Mouse (Mus musculus) small intestine, adult 2 months (tissue): Measurements from ENCODE around the gene Dock9. TPM values are rescaled to one million over a fixed set of nuclear protein-coding genes. Genes with fewer than 3 reads are reported as not detected.
A peak's percentile ranks its signal among the peaks of the same experiment; 100 is the strongest.

Source experiments
- H3K27ac ChIP-seq: fragments of 200-500 bp; 2 replicates; pipeline ENCODE4 v1.5.1; 2012; ENCODE audit warnings: low read depth, low read length, control low read depth, inconsistent platforms; ENCODE audit not compliant: insufficient read depth
- H3K27me3 ChIP-seq: fragments of 200-500 bp; 2 replicates; pipeline ENCODE4 v1.6.1; 2012; ENCODE audit warnings: mild to moderate bottlenecking, moderate library complexity, low read length, inconsistent platforms; ENCODE audit not compliant: control insufficient read depth, insufficient read depth
- H3K36me3 ChIP-seq: fragments of 200-500 bp; 2 replicates; pipeline ENCODE4 v1.6.1; 2012; ENCODE audit warnings: mild to moderate bottlenecking, low read length, control low read depth, inconsistent platforms; ENCODE audit not compliant: control insufficient read depth, insufficient read depth
- H3K4me1 ChIP-seq: fragments of 200-500 bp; 2 replicates; pipeline ENCODE4 v1.6.1; 2012; ENCODE audit warnings: low read length, inconsistent platforms, mixed read lengths; ENCODE audit not compliant: control insufficient read depth, insufficient read depth, insufficient read length
- H3K4me3 ChIP-seq: fragments of 200-500 bp; 2 replicates; pipeline ENCODE4 v1.5.1; 2012; ENCODE audit warnings: low read depth, mild to moderate bottlenecking, control low read depth, inconsistent platforms, low read length, moderate library complexity
- CTCF ChIP-seq: fragments of 200-500 bp; IDR thresholded peaks from 2 replicates; pipeline ENCODE4 v1.5.1; 2012; ENCODE audit warnings: low read depth, mild to moderate bottlenecking, control low read depth, inconsistent platforms, low read length, moderate library complexity, mixed read lengths; ENCODE audit not compliant: insufficient replicate concordance, insufficient read length; ENCODE audit errors: extremely low read depth
- POLR2A ChIP-seq: fragments of 200-500 bp; IDR thresholded peaks from 2 replicates; pipeline ENCODE4 v1.6.1; 2012; ENCODE audit warnings: low read depth, mild to moderate bottlenecking, control low read depth, inconsistent platforms, low read length, moderate library complexity
- WGBS: fragments of 180-500 bp; shearing (Covaris S2); methylation state at CpG from one replicate; pipeline ENCODE4 v1.1.7; 2018; 5-methylcytosine and 5-hydroxymethylcytosine counted together
- polyA plus RNA-seq: library from polyadenylated mRNA; depleted of rRNA; stranded (reverse); fragments of >200 nt; gene quantifications from 2 replicates; pipeline ENCODE4 v1.2.3, GENCODE M21; 2012

The Dock9 gene
- polyA plus RNA-seq, 1 experiment = 5.7 TPM

DNA sequence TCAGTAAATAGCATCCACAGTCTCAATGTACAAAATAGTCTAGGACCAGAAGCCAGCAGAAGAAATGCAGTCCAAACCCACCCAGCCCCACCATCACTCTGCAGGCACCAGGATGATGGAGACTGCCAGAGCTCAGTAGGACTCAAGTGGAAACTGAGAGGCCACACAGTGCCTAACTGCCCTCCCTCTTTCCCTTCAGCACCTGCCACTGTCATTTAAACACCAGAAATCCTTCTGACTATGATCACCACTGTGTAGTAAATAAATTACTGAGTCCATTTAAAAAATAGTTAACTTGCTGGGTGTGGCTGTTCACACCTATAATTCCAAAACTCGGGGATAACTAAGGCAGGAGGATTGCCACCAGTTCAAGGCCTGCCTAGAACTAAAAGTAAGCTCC is 97.6 kb downstream of the Dock9 start:
- WGBS = 28% methylated on average over 1 of the region's 1 CpGs
- Histone ChIP-seq H3K36me3 (no peaks in the 10 kb centered on the region), H3K4me1 (no peaks in the 10 kb centered on the region; the same call in 1 of the 2 replicates), H3K27me3 (no peaks in the 10 kb centered on the region), H3K27ac (no peak overlapping the region), H3K4me3 (no peak overlapping the region)
- TF ChIP-seq CTCF (no peak), POLR2A (no peak)

DNA sequence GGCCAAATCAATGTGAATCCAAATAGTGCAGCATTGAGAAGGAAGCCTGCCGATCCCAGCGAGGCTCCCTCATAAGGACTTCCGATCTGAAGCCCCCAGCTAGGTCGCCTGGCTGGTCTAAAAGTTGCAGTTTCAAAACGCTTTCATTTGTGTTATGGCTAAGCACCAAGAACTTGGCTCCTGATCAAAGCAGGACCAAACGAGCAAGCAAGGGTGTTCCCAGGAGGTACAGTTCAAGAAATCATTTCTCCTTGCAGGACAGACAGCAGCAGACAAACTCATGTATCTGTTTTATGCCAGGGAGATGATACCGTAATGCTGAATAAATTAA is 99.1 kb downstream of the Dock9 start:
- no peak for TF ChIP-seq POLR2A
- no peak for TF ChIP-seq CTCF
- 33% methylated on average over 7 of the region's 7 CpGs for WGBS
- H3K27ac ChIP-seq = no peak overlapping the region

DNA sequence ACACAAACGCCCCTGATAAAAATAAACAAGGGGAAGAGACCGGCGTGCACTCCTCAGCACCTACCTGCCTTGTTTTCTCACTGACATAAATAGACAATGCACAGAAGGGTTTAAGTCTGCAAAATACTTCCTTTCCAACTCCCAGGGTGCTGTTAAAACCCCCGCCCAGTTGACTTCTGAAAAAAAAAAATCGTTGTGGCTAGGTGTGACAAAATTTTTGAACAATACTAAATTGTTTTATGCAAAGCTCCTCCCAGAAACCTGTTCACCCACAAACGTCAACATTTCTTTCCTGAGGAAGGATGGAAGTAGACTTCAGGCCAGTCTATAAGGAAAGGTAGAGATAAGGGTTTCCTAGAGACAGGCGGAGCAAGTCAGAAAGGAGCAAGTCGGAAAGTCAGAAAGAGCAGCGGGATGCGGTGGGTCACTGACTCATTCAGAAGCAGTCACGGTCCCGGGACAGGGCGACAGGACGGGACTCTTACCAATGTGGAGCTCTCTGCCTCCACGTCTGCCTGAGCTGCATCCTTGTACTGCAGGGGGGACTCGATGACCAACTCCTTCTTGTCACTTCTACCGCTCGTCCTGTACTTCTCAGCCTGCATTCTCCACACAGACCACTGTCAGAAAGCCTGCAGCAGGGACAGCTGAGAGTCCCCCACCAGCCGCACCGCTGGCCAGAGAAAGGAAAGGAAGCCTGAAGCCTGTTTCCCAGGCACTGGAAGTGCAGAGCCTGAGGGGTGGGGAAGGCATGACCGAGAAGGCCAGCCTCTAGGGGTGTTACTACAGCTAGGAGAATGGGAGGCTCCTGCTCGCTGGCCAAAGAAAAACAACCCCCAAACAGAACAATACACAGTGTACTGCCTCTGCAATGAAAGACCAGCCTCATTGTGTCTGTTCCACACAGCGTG is 99.7 kb downstream of the Dock9 start:
- peak overlapping the region; percentile 5; the same call in 1 of the 2 replicates for H3K27ac ChIP-seq
- peak overlapping the region; percentile 50 for H3K4me3 ChIP-seq
- TF ChIP-seq CTCF (no peak), POLR2A (no peak)
- H3K4me1 ChIP-seq = no peaks in the 10 kb centered on the region; the same call in none of the 2 replicates
- H3K36me3 ChIP-seq = no peaks in the 10 kb centered on the region
- 15% methylated on average over 23 of the region's 23 CpGs for WGBS
- H3K27me3 ChIP-seq = no peaks in the 10 kb centered on the region

More for the DNA sequence above, 99.1 kb downstream of the Dock9 start:
- no peaks in the 10 kb centered on the region; the same call in none of the 2 replicates for H3K4me1 ChIP-seq
- H3K4me3 ChIP-seq = peak overlapping the region; percentile 50; the same call in 1 of the 2 replicates
- H3K36me3 ChIP-seq = no peaks in the 10 kb centered on the region
- no peaks in the 10 kb centered on the region for H3K27me3 ChIP-seq

DNA sequence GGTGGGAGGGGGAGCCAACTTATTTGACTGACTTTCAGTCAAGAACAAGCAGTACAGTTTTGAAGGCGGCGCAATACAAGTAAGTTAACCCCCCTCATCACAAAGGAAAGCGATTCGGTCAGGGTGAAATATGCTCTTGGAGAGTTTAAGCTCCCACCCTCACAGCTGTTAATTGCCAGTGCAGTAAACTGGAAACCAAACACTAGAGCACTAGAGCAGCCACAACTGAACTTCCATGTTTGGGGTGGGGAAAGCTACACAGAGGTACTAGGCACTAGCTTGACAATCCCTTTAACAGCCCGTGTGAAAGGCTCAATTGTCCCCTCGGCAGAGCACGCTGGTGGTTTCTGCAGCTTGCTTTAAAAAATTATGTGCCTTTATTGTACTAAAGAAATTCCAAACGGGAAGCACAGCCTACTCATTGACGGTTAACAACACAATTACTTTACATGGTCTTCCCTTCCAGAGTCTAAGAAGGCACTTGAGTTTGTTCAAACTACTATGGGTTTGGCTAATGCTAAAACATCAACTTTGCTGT is 100.4 kb downstream of the Dock9 start:
- 21% methylated on average over 9 of the region's 9 CpGs for WGBS
- no peaks in the 10 kb centered on the region for H3K36me3 ChIP-seq
- H3K4me1 ChIP-seq = no peaks in the 10 kb centered on the region; the same call in none of the 2 replicates
- no peak overlapping the region for H3K4me3 ChIP-seq
- no peaks in the 10 kb centered on the region for H3K27me3 ChIP-seq
- TF ChIP-seq POLR2A (no peak), CTCF (no peak)
- no peak overlapping the region for H3K27ac ChIP-seq

DNA sequence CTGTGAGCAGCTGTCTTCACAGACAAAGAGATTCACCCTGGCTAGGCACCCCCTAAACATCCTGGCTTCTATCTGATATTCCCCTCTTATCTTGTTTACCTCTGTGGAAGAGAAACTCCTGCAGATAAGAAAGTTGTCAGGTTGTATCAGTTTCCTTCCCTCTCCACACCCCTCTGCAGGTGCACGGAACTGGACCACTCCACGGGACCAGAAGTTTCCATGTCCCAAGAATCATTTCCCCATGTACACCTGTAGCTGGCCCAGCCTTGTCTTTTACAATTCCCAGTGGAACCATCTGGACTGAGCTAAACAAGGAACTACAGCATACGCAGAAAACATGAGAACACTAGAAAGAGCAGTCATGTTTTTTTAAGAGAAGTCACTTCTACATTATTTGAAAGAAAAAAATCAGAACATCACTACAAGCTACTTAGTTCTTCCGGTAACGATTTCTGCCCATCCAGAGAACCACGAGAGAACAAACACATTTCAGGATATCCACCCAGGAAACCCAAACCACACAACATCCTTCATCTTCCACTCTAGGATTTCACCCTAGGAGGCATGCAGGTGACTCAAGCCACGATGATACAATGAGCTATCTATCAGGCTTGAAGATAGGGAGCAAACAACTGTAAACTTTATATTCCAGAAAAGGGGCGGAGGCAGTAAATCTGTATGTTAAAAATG is 101.1 kb downstream of the Dock9 start:
- Histone ChIP-seq H3K36me3 (no peaks in the 10 kb centered on the region), H3K27ac (no peak overlapping the region), H3K4me1 (no peaks in the 10 kb centered on the region; the same call in none of the 2 replicates), H3K27me3 (no peaks in the 10 kb centered on the region), H3K4me3 (no peak overlapping the region)
- 25% methylated on average over 8 of the region's 8 CpGs for WGBS
- TF ChIP-seq POLR2A (no peak), CTCF (no peak)

DNA sequence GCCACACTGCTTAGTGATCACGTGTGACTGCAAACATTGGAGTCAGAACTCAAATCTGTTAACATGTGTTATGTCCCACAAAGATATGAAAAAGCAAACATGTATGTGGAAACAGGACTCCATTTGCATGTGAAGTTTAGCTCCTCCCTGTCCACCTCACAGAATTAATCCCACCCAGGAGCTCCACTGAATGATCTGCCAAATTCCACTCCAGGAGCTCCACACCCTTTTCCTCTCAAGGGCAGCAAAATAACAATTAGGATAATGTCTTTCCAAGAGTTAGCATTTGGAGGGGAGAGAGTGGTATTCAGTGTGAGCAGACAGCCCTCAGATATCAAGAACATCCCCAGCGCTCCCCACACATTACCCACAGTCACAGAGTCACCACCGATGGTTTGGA is 102.9 kb downstream of the Dock9 start:
- 85% methylated on average over 3 of the region's 3 CpGs for WGBS
- Histone ChIP-seq H3K4me3 (no peak overlapping the region), H3K27ac (no peak overlapping the region), H3K27me3 (no peaks in the 10 kb centered on the region), H3K4me1 (no peaks in the 10 kb centered on the region; the same call in none of the 2 replicates), H3K36me3 (no peaks in the 10 kb centered on the region)
- no peak for TF ChIP-seq CTCF
- TF ChIP-seq POLR2A = no peak
